Mouse (Mus musculus) forebrain, postnatal 0 days (tissue): ENCODE measurements around the gene Utrn. TPM values are rescaled to one million over a fixed set of nuclear protein-coding genes. Genes with fewer than 3 reads are reported as not detected.

Experiments used
- ATAC-seq: fragments of 200-750 bp; cut with Nextera tagmentation; 2 replicates; pipeline ENCODE4 v1.8.0; 2017; ENCODE audit warnings: mild to moderate bottlenecking, moderate library complexity
- DNase-seq: peaks from one replicate; pipeline ENCODE4 v3.0.0-alpha.2; 2015
- H3K27ac ChIP-seq: fragments of 300-500 bp; sonication (generic); 2 replicates; pipeline ENCODE4 v1.5.1; 2014; ENCODE audit warnings: low read depth, mild to moderate bottlenecking, antibody characterized with exemption, low read length, moderate library complexity, mixed read lengths
- H3K27me3 ChIP-seq: fragments of 300-500 bp; sonication (generic); 2 replicates; pipeline ENCODE4 v1.6.1; 2014; ENCODE audit warnings: mild to moderate bottlenecking, low read length, mixed read lengths; ENCODE audit not compliant: insufficient read depth
- H3K36me3 ChIP-seq: fragments of 300-500 bp; sonication (generic); 2 replicates; pipeline ENCODE4 v1.6.1; 2014; ENCODE audit warnings: mild to moderate bottlenecking, moderate library complexity; ENCODE audit not compliant: insufficient read depth
- H3K4me1 ChIP-seq: fragments of 300-500 bp; sonication (generic); 2 replicates; pipeline ENCODE4 v1.6.1; 2014; ENCODE audit warnings: antibody characterized with exemption; ENCODE audit not compliant: insufficient read depth
- H3K4me2 ChIP-seq: fragments of 300-500 bp; sonication (generic); 2 replicates; pipeline ENCODE4 v1.6.1; 2014; ENCODE audit warnings: low read depth, mild to moderate bottlenecking, moderate library complexity
- H3K4me3 ChIP-seq: fragments of 300-500 bp; sonication (generic); 2 replicates; pipeline ENCODE4 v1.5.1; 2014; ENCODE audit warnings: low read depth, low read length, mixed read lengths
- H3K9ac ChIP-seq: fragments of 300-500 bp; sonication (generic); 2 replicates; pipeline ENCODE4 v1.6.1; 2014; ENCODE audit warnings: mild to moderate bottlenecking
- H3K9me3 ChIP-seq: fragments of 300-500 bp; sonication (generic); 2 replicates; pipeline ENCODE4 v1.6.1; 2016; ENCODE audit warnings: low read length
- CTCF ChIP-seq: sonication (generic); IDR thresholded peaks from 2 replicates; pipeline ENCODE4 v1.5.1; 2016; ENCODE audit warnings: antibody characterized with exemption, control low read depth, low read depth
- WGBS: fragments of 180-500 bp; shearing (Covaris S2); extraction: QIAGEN DNeasy Blood & Tissue Kit; methylation state at CpG from one replicate; pipeline ENCODE4 v1.1.7; 2014; 5-methylcytosine and 5-hydroxymethylcytosine counted together
- polyA plus RNA-seq: library from polyadenylated mRNA; unstranded; fragments of >200 nt; fragmentation: Nextera tagmentation; extraction: Ambion mirVana; gene quantifications from 2 replicates; pipeline ENCODE4 v1.2.1, GENCODE M21; 2015
- total RNA-seq: library from RNA; depleted of rRNA; stranded (reverse); fragments of >200 nt; gene quantifications from 2 replicates; pipeline ENCODE4 v1.2.3, GENCODE M21; 2014

Utrn gene
- total and polyA plus RNA-seq, 2 experiments from 2014 or later, result 14.2 to 26.8 TPM

DNA sequence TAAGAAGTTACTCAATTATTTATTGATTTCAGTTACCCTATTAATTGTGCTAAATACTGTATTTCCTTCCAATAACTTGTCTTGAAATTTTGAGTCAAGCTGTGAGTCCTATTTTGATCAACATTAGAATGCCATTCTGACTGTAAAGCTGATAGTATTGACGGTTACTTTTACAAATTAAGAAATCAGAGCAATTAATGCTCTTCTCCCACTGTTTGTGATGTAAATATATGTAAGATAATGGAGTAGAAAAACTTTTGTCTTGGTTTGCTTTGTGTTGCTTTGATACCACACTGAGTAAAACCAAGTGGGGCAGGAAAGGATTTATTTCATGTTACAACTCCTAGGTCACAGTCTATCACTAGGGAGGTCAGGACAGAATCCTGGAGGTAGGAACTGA, 327.4 kb downstream of the Utrn start:
- ATAC-seq (no peak), DNase-seq (no peak)
- Histone ChIP-seq H3K4me1 (no peaks in the 10 kb centered on the region), H3K9ac (no peak overlapping the region), H3K4me2 (no peak overlapping the region), H3K27ac (no peak overlapping the region), H3K27me3 (no peaks in the 10 kb centered on the region), H3K4me3 (no peak overlapping the region), H3K36me3 (no peaks in the 10 kb centered on the region), H3K9me3 (no peaks in the 10 kb centered on the region)
- no peak for TF ChIP-seq CTCF
- 80% methylated on average over 1 of the region's 1 CpGs for WGBS

DNA sequence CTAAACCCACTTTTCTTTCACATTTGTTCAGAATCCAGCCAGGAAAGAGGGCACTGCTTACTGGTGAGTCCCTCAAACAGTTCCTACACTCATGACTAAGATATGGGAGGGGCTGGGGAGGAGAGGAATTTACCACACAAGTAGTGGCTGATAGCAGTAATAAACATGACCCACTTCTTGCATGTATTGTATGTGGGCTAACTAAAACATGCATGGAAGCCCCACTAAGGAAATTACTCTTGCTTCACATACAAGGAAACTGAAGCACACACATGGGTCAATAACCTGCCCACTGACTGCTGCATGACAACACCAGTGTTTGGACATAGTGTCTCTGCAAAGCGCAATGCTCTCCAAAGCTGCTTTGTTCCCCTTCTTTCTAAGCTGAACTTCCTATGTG, 333.9 kb downstream of the Utrn start:
- DNase-seq, result no peak
- no peaks in the 10 kb centered on the region for H3K4me1 ChIP-seq
- no peak for ATAC-seq
- 93% methylated on average over 1 of the region's 1 CpGs for WGBS
- no peak for TF ChIP-seq CTCF
- H3K27me3 ChIP-seq, result no peaks in the 10 kb centered on the region
- no peaks in the 10 kb centered on the region for H3K9me3 ChIP-seq
- no peak overlapping the region for H3K4me2 ChIP-seq
- no peak overlapping the region for H3K27ac ChIP-seq
- no peak overlapping the region for H3K4me3 ChIP-seq
- H3K36me3 ChIP-seq, result 0 out of 2 replicates have a peak, but pooled peaks cover 4% of the 10 kb centered on the region
- no peak overlapping the region for H3K9ac ChIP-seq

DNA sequence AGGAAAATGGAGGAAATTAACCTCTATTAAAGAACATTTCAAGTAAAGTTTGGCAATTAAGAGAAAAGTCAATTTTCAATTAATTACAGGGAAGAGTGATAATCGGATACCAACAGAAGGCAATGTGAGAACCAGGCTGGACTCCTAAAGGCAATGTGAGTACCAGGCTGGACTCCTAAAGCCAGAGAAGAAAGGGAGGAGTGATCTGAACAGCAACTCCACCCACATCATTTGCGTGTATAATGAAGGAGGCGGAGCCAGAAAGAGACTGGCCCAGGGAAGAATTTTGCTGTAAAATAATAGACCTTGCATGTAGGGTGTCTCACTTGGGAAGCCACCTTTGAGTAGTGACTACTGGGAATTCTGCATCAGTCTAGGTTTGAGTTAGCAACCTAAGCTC, 334.4 kb downstream of the Utrn start:
- H3K9me3 ChIP-seq, result no peaks in the 10 kb centered on the region
- no peak overlapping the region for H3K27ac ChIP-seq
- ATAC-seq, result no peak
- H3K4me2 ChIP-seq, result no peak overlapping the region
- H3K9ac ChIP-seq, result no peak overlapping the region
- TF ChIP-seq CTCF, result no peak
- WGBS, result 72% methylated on average over 3 of the region's 3 CpGs
- no peak for DNase-seq
- no peak overlapping the region for H3K4me3 ChIP-seq
- no peaks in the 10 kb centered on the region for H3K27me3 ChIP-seq
- H3K4me1 ChIP-seq, result no peaks in the 10 kb centered on the region
- 0 out of 2 replicates have a peak, but pooled peaks cover 4% of the 10 kb centered on the region for H3K36me3 ChIP-seq

DNA sequence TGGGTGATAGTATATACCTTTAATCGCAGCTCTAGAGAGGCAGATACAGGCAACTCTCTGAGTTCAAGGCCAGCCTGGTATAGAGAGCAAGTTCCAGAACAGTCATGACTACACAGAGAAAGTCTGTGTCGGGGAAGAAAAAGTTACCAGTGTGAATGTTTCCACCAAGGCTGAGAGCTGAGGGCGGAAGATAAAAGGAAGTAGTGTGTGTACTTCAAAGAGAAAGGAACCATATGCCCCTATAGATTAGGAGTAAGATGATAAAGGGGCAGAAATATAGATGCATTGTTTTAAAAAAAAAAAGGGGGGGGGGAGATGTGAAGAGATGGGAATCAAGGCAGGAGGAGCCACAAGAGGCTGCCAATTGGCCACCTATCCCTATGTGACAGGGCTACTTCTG, 334.9 kb downstream of the Utrn start:
- Histone ChIP-seq H3K4me2 (no peak overlapping the region), H3K9me3 (no peaks in the 10 kb centered on the region), H3K36me3 (0 out of 2 replicates have a peak, but pooled peaks cover 4% of the 10 kb centered on the region), H3K27me3 (no peaks in the 10 kb centered on the region), H3K4me1 (no peaks in the 10 kb centered on the region), H3K9ac (no peak overlapping the region), H3K27ac (no peak overlapping the region), H3K4me3 (no peak overlapping the region)
- ATAC-seq (no peak), DNase-seq (no peak)
- no peak for TF ChIP-seq CTCF
- 92% methylated on average over 3 of the region's 3 CpGs for whole genome bisulfite sequencing

DNA sequence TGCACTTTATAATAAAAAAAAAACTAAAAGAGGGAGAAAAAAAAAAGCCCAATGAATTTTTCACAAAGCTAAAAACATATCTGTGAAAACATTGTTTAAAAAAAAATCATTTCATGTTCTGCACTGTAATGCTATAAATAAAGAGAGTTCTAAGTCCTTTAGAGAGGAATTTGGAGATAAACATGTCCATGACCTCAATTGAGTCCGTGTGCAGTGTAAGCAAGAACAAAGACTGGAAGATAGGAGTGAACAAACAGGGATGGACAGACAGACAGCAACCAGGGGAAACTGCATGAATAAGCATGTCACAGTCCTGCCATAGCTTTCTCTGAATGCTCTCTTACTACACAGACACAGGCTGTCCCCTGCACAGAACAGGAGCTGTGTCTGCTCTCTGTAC, 347.1 kb downstream of the Utrn start:
- H3K4me2 ChIP-seq, result no peak overlapping the region
- no peaks in the 10 kb centered on the region for H3K36me3 ChIP-seq
- ATAC-seq (no peak), DNase-seq (no peak)
- H3K27me3 ChIP-seq, result no peaks in the 10 kb centered on the region
- H3K9ac ChIP-seq, result no peak overlapping the region
- no peak overlapping the region for H3K27ac ChIP-seq
- no peaks in the 10 kb centered on the region for H3K4me1 ChIP-seq
- 75% methylated on average over 1 of the region's 1 CpGs for WGBS
- no peaks in the 10 kb centered on the region for H3K9me3 ChIP-seq
- TF ChIP-seq CTCF, result no peak
- H3K4me3 ChIP-seq, result no peak overlapping the region

DNA sequence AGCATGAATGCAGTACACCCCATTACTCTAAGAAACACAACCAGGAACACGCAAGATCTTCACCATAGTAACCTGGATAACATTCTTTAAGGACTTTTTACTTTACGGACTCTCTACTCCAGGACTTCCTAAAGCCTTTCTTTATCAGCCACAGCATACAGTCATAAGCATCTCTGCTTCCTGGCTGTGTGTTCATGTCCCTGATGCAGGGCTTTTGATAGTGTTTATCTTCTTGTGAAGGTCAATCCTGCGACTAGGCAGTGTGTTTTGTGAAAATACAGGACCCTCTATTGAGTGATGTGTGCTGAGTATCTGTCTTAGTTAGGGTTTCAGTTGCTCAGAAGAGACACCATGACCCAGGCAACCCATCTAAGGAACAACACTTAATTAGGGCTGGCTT, 351.0 kb downstream of the Utrn start:
- no peaks in the 10 kb centered on the region for H3K36me3 ChIP-seq
- 90% methylated on average over 3 of the region's 3 CpGs for WGBS
- TF ChIP-seq CTCF, result no peak
- no peak overlapping the region for H3K27ac ChIP-seq
- H3K4me1 ChIP-seq, result no peaks in the 10 kb centered on the region
- no peak overlapping the region for H3K4me2 ChIP-seq
- ATAC-seq (no peak), DNase-seq (no peak)
- no peaks in the 10 kb centered on the region for H3K27me3 ChIP-seq
- no peaks in the 10 kb centered on the region for H3K9me3 ChIP-seq
- H3K9ac ChIP-seq, result no peak overlapping the region
- no peak overlapping the region for H3K4me3 ChIP-seq

DNA sequence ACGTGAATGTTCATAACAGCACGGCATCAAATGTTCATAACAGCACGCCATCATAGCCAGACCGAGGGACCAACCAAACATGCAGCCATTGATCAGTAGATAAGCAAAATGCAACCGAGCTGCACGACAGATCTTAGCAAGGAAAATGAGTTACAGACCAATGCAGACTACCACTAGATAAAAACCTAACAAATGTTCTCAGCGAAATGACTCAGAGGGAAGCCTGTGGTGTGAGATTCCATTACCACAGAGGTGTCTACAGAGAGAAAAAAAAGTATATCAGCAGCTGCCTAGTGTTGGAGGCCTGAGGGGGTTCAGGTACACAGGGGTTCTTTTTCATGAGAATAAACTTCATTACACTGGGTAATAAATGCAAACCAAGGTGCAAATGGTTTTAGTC, 363.6 kb downstream of the Utrn start:
- Histone ChIP-seq H3K36me3 (no peaks in the 10 kb centered on the region), H3K9ac (no peak overlapping the region), H3K9me3 (no peaks in the 10 kb centered on the region), H3K4me1 (no peaks in the 10 kb centered on the region), H3K4me3 (no peak overlapping the region), H3K4me2 (no peak overlapping the region), H3K27me3 (no peaks in the 10 kb centered on the region), H3K27ac (no peak overlapping the region)
- ATAC-seq (no peak), DNase-seq (no peak)
- WGBS, result 93% methylated on average over 7 of the region's 7 CpGs
- no peak for TF ChIP-seq CTCF

DNA sequence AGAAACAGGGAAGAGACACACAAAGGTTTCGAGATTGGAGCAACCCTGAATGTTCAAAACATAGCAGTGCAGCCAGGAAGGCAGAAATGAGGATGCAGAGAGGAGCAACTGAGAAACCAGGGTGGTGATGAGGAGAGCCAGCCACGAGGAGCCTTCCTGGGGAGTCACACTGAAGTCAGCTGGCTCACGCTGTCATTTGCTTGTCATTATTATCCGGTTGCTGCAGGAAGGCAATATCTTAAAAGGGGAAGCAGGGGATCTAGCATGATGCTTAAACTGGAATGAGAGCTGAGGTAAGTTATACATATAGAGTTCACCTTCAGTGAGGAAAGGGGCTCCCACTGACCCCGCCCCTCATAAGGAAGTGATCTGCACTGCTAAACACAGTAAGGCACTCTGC, 368.7 kb downstream of the Utrn start:
- 88% methylated on average over 5 of the region's 5 CpGs for WGBS
- no peak for TF ChIP-seq CTCF
- ATAC-seq (no peak), DNase-seq (no peak)
- no peaks in the 10 kb centered on the region for H3K27me3 ChIP-seq
- H3K27ac ChIP-seq, result no peak overlapping the region
- no peaks in the 10 kb centered on the region for H3K4me1 ChIP-seq
- H3K4me3 ChIP-seq, result no peak overlapping the region
- H3K4me2 ChIP-seq, result no peak overlapping the region
- H3K9ac ChIP-seq, result no peak overlapping the region
- no peaks in the 10 kb centered on the region for H3K9me3 ChIP-seq
- no peaks in the 10 kb centered on the region for H3K36me3 ChIP-seq
